Mouse (Mus musculus) hindbrain, embryonic 13.5 days (tissue): ENCODE results near the gene Fermt3. TPM values are rescaled to one million over a fixed set of nuclear protein-coding genes. Genes with fewer than 3 reads are reported as not detected.
"Not testable (repeated sequence)": the region's sequence is repeated elsewhere in the genome, so short reads cannot be mapped to it uniquely, and the experiment has no call there.

Source experiments
- ATAC-seq: fragments of 200-750 bp; cut with Nextera tagmentation; 2 replicates; pipeline ENCODE4 v1.8.0; 2017; ENCODE audit warnings: moderate TSS enrichment; ENCODE audit not compliant: low FRiP score
- H3K27ac ChIP-seq: fragments of 300-500 bp; sonication (generic); 2 replicates; pipeline ENCODE4 v1.5.1; 2015; ENCODE audit warnings: inconsistent platforms, mild to moderate bottlenecking, moderate library complexity
- H3K27me3 ChIP-seq: fragments of 300-500 bp; sonication (generic); 2 replicates; pipeline ENCODE4 v1.6.1; 2015; ENCODE audit warnings: mild to moderate bottlenecking, inconsistent platforms
- H3K36me3 ChIP-seq: fragments of 300-500 bp; sonication (generic); 2 replicates; pipeline ENCODE4 v1.6.1; 2015; ENCODE audit warnings: mild to moderate bottlenecking, inconsistent platforms
- H3K4me1 ChIP-seq: fragments of 300-500 bp; sonication (generic); replicated peaks from 2 replicates; pipeline ENCODE4 v1.6.1; 2015; ENCODE audit warnings: inconsistent platforms
- H3K4me2 ChIP-seq: fragments of 300-500 bp; sonication (generic); 2 replicates; pipeline ENCODE4 v1.6.1; 2015; ENCODE audit warnings: inconsistent platforms, mild to moderate bottlenecking, moderate library complexity
- H3K4me3 ChIP-seq: fragments of 300-500 bp; sonication (generic); 2 replicates; pipeline ENCODE4 v1.5.1; 2015; ENCODE audit warnings: mild to moderate bottlenecking, inconsistent platforms
- H3K9ac ChIP-seq: fragments of 300-500 bp; sonication (generic); 2 replicates; pipeline ENCODE4 v1.6.1; 2015; ENCODE audit warnings: mild to moderate bottlenecking, inconsistent platforms
- H3K9me3 ChIP-seq: fragments of 300-500 bp; sonication (generic); 2 replicates; pipeline ENCODE4 v1.6.1; 2016; ENCODE audit warnings: inconsistent platforms
- WGBS: fragments of 180-500 bp; shearing (Covaris S2); methylation state at CpG from one replicate; pipeline ENCODE4 v1.1.7; 2015; 5-methylcytosine and 5-hydroxymethylcytosine counted together
- polyA plus RNA-seq: library from polyadenylated mRNA; unstranded; fragments of >200 nt; fragmentation: Nextera tagmentation; extraction: Ambion mirVana; gene quantifications from 2 replicates; pipeline ENCODE4 v1.2.1, GENCODE M21; 2015

Gene Fermt3
- polyA plus RNA-seq, 1 experiment from 2014 or later: 5.6 TPM

GRCm38 (mm10) chr19:6994489-6994888 is 24.8 kb downstream of the Fermt3 start:
- H3K27me3 ChIP-seq: no peaks in the 10 kb centered on the region
- H3K4me3 ChIP-seq: no peak overlapping the region
- H3K27ac ChIP-seq: no peak overlapping the region
- H3K4me1 ChIP-seq: peaks cover 52% of the 10 kb centered on the region
- WGBS: 89% methylated on average over 8 of the region's 8 CpGs
- peaks cover 15% of the 10 kb centered on the region for H3K36me3 ChIP-seq
- ATAC-seq: no peak
- no peak overlapping the region for H3K4me2 ChIP-seq
- H3K9ac ChIP-seq: no peak overlapping the region
- no peaks in the 10 kb centered on the region for H3K9me3 ChIP-seq

GRCm38 (mm10) chr19:6994002-6994401 is 25.3 kb downstream of the Fermt3 start:
- Histone ChIP-seq H3K4me1 (peaks cover 52% of the 10 kb centered on the region), H3K4me2 (peak overlapping the region; percentile 89; the same call in 1 of the 2 replicates), H3K27me3 (no peaks in the 10 kb centered on the region), H3K9me3 (no peaks in the 10 kb centered on the region), H3K36me3 (peaks cover 10% of the 10 kb centered on the region), H3K9ac (no peak overlapping the region), H3K27ac (no peak overlapping the region), H3K4me3 (no peak overlapping the region)
- WGBS: 87% methylated on average over 8 of the region's 8 CpGs
- no peak for ATAC-seq

GRCm38 (mm10) chr19:6993011-6993770 is 26.1 kb downstream of the Fermt3 start:
- no peak for ATAC-seq
- Histone ChIP-seq H3K27me3 (no peaks in the 10 kb centered on the region), H3K4me3 (peak overlapping the region; percentile 55), H3K27ac (peak overlapping the region; percentile 61), H3K9me3 (no peaks in the 10 kb centered on the region), H3K9ac (peak overlapping the region; percentile 75), H3K4me2 (peak overlapping the region; percentile 89), H3K36me3 (peaks cover 2% of the 10 kb centered on the region), H3K4me1 (peaks cover 55% of the 10 kb centered on the region)
- WGBS: 65% methylated on average over 14 of the region's 14 CpGs

GRCm38 (mm10) chr19:6992011-6992858 is 27.0 kb downstream of the Fermt3 start, which contains the start of gene Dnajc4:
Gene Dnajc4 (minus strand): TSS chr19:6992572.
- 1% methylated on average over 37 of the region's 37 CpGs for WGBS
- peaks cover 53% of the 10 kb centered on the region for H3K4me1 ChIP-seq

GRCm38 (mm10) chr19:6991166-6991565 is 28.1 kb downstream of the Fermt3 start:
- H3K4me2 ChIP-seq, H3K4me3 ChIP-seq, H3K27ac ChIP-seq, ATAC-seq, H3K27me3 ChIP-seq, H3K9me3 ChIP-seq, H3K36me3 ChIP-seq, H3K9ac ChIP-seq: not testable (repeated sequence)
- H3K4me1 ChIP-seq: peaks cover 53% of the 10 kb centered on the region
- 95% methylated on average over 6 of the region's 6 CpGs for WGBS

More at GRCm38 (mm10) chr19:6992011-6992858, 27.0 kb downstream of the Fermt3 start, which contains the start of gene Dnajc4:
- Histone ChIP-seq H3K9ac (peak within 1 kb of the TSS; percentile 75), H3K9me3 (no peaks in the 10 kb centered on the region), H3K4me3 (peak within 1 kb of the TSS; percentile 55), H3K27ac (peak within 1 kb of the TSS; percentile 61), H3K4me2 (peak within 1 kb of the TSS; percentile 89), H3K36me3 (no peaks in the 10 kb centered on the region), H3K27me3 (no peaks in the 10 kb centered on the region)
- ATAC-seq: peak; percentile 94

GRCm38 (mm10) chr19:6990712-6991111 is 28.6 kb downstream of the Fermt3 start:
- Histone ChIP-seq H3K36me3 (no peaks in the 10 kb centered on the region), H3K4me2 (no peak overlapping the region), H3K9ac (no peak overlapping the region), H3K9me3 (no peaks in the 10 kb centered on the region), H3K4me1 (peaks cover 56% of the 10 kb centered on the region), H3K27me3 (no peaks in the 10 kb centered on the region), H3K27ac (no peak overlapping the region), H3K4me3 (no peak overlapping the region)
- no peak for ATAC-seq
- 90% methylated on average over 6 of the region's 6 CpGs for WGBS

- Histone ChIP-seq H3K36me3 (peaks cover 10% of the 10 kb centered on the region), H3K4me3 (no peak overlapping the region; the same call in 1 of the 2 replicates), H3K4me2 (no peak overlapping the region), H3K9me3 (no peaks in the 10 kb centered on the region), H3K4me1 (peaks cover 43% of the 10 kb centered on the region), H3K27ac (no peak overlapping the region), H3K9ac (no peak overlapping the region), H3K27me3 (no peaks in the 10 kb centered on the region)
- no peak for ATAC-seq
- WGBS: 88% methylated on average over 8 of the region's 8 CpGs
Measured at GRCm38 (mm10) chr19:6989251-6989650, 30.0 kb downstream of the Fermt3 start.

- Histone ChIP-seq H3K4me3 (peak overlapping the region; percentile 57), H3K4me2 (peak overlapping the region; percentile 93), H3K9ac (peak overlapping the region; percentile 82), H3K27me3 (no peaks in the 10 kb centered on the region), H3K27ac (peak overlapping the region; percentile 76), H3K9me3 (no peaks in the 10 kb centered on the region), H3K36me3 (peaks cover 21% of the 10 kb centered on the region), H3K4me1 (peaks cover 36% of the 10 kb centered on the region)
- 3% methylated on average over 8 of the region's 8 CpGs for WGBS
- no peak for ATAC-seq
Measured at GRCm38 (mm10) chr19:6987904-6988285, 31.4 kb downstream of the Fermt3 start.

- no peaks in the 10 kb centered on the region for H3K9me3 ChIP-seq
- peak within 1 kb of the TSS; percentile 57 for H3K4me3 ChIP-seq
- peak within 1 kb of the TSS; percentile 76 for H3K27ac ChIP-seq
- H3K4me1 ChIP-seq: peaks cover 33% of the 10 kb centered on the region
- under 1% methylated on average over 64 of the region's 85 CpGs for WGBS
- H3K9ac ChIP-seq: peak within 1 kb of the TSS; percentile 82
- H3K36me3 ChIP-seq: peaks cover 27% of the 10 kb centered on the region
- ATAC-seq: peak; percentile 59
- peak within 1 kb of the TSS; percentile 93 for H3K4me2 ChIP-seq
- no peaks in the 10 kb centered on the region for H3K27me3 ChIP-seq
Measured at GRCm38 (mm10) chr19:6987061-6987903, 32.0 kb downstream of the Fermt3 start, which contains the start of gene Vegfb. Gene Vegfb (minus strand): TSS chr19:6987651.

- H3K9ac ChIP-seq: peak overlapping the region; percentile 82; the same call in 1 of the 2 replicates
- H3K27ac ChIP-seq: 0 out of 2 replicates have a peak overlapping the region, but pooled peaks have one; percentile 76
- peak overlapping the region; percentile 57; the same call in 1 of the 2 replicates for H3K4me3 ChIP-seq
- no peaks in the 10 kb centered on the region for H3K9me3 ChIP-seq
- no peaks in the 10 kb centered on the region for H3K27me3 ChIP-seq
- H3K36me3 ChIP-seq: peaks cover 29% of the 10 kb centered on the region
- H3K4me2 ChIP-seq: peak overlapping the region; percentile 93
- peaks cover 26% of the 10 kb centered on the region for H3K4me1 ChIP-seq
- ATAC-seq: no peak
- 84% methylated on average over 10 of the region's 10 CpGs for WGBS
Measured at GRCm38 (mm10) chr19:6985951-6986708, 33.1 kb downstream of the Fermt3 start.

- H3K9me3 ChIP-seq: no peaks in the 10 kb centered on the region
- no peak overlapping the region; the same call in 1 of the 2 replicates for H3K9ac ChIP-seq
- H3K36me3 ChIP-seq: peaks cover 29% of the 10 kb centered on the region
- no peak overlapping the region for H3K4me3 ChIP-seq
- no peak for ATAC-seq
- H3K4me2 ChIP-seq: no peak overlapping the region
- no peaks in the 10 kb centered on the region for H3K27me3 ChIP-seq
- peaks cover 31% of the 10 kb centered on the region for H3K4me1 ChIP-seq
- WGBS: 90% methylated on average over 19 of the region's 19 CpGs
- no peak overlapping the region for H3K27ac ChIP-seq
Measured at GRCm38 (mm10) chr19:6985300-6985699, 34.0 kb downstream of the Fermt3 start.
